Mouse (Mus musculus) bone marrow macrophage, adult 2 months (primary cell): ENCODE data around the gene Spag7.

Source experiments
- CTCF ChIP-seq: IDR thresholded peaks from 2 replicates; pipeline ENCODE4 v1.5.1; 2012; ENCODE audit warnings: low read depth, mild to moderate bottlenecking, low read length, moderate library complexity
- POLR2A ChIP-seq: IDR thresholded peaks from 2 replicates; pipeline ENCODE4 v1.6.1; 2012; ENCODE audit warnings: mild to moderate bottlenecking, low read depth, low read length, borderline replicate concordance

DNA sequence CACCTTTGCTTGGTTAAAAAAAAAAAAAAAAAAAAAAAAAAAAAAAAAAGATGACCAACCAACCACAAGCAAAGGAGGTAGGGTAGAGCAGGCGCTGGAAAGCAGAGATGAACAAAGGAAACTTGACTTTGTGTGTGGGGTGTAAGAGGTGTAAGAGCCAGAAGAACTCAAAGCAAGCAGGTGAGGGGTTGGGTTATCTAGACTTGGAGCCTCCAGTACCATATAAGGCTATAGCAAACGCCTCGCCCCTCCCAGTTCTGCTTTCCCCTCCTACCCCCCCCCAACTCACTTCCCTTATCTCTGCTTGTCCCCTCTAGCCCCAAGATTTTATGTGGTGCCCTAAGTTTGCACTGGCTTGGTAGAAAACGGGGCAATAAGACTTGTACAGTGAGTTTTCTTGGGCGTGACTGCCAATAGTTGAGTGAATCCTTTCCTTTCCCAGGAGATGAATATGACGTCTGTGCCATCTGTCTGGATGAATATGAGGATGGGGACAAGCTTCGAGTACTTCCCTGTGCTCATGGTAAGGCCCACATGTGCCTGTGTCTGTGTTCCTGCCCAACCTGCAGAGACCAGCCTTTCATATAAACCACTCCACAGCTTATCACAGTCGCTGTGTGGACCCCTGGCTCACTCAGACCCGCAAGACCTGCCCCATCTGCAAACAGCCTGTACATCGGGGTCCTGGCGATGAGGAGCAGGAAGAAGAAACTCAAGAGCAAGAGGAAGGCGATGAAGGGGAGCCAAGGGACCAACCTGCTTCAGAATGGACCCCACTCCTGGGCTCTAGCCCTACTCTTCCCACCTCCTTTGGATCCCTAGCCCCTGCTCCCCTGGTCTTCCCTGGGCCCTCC, 18.7 kb downstream of the Spag7 start:
- TF ChIP-seq CTCF = no peak
- TF ChIP-seq POLR2A = no peak
